Mouse (Mus musculus) embryonic fibroblast, embryonic 13.5 days (primary cell): Measurements from ENCODE around the gene Lrp8.

Source experiments
- CTCF ChIP-seq: IDR thresholded peaks from 2 replicates; pipeline ENCODE4 v1.5.1; 2011; ENCODE audit warnings: mild to moderate bottlenecking, control low read depth, low read length, moderate library complexity, borderline replicate concordance; ENCODE audit not compliant: insufficient read depth
- POLR2A ChIP-seq: IDR thresholded peaks from 2 replicates; pipeline ENCODE4 v1.6.1; 2011; ENCODE audit warnings: low read depth, mild to moderate bottlenecking, control low read depth, low read length, moderate library complexity

- TF ChIP-seq CTCF (no peak), POLR2A (no peak)
These were observed 97.3 kb downstream of the Lrp8 start for GRCm38 (mm10) chr4:107899211-107899927.
